Mouse (Mus musculus) ovary, adult 18-20 months (tissue): ENCODE measurements around the gene Cycs.
A peak's percentile ranks its signal among the peaks of the same experiment; 100 is the strongest.
"Not testable (repeated sequence)": the region's sequence is repeated elsewhere in the genome, so short reads cannot be mapped to it uniquely, and the experiment has no call there.

Experiments
- DNase-seq: peaks from one replicate; pipeline ENCODE4 v3.0.0; 2022; ENCODE audit warnings: low spot score, mixed read lengths

The Cycs gene

DNA sequence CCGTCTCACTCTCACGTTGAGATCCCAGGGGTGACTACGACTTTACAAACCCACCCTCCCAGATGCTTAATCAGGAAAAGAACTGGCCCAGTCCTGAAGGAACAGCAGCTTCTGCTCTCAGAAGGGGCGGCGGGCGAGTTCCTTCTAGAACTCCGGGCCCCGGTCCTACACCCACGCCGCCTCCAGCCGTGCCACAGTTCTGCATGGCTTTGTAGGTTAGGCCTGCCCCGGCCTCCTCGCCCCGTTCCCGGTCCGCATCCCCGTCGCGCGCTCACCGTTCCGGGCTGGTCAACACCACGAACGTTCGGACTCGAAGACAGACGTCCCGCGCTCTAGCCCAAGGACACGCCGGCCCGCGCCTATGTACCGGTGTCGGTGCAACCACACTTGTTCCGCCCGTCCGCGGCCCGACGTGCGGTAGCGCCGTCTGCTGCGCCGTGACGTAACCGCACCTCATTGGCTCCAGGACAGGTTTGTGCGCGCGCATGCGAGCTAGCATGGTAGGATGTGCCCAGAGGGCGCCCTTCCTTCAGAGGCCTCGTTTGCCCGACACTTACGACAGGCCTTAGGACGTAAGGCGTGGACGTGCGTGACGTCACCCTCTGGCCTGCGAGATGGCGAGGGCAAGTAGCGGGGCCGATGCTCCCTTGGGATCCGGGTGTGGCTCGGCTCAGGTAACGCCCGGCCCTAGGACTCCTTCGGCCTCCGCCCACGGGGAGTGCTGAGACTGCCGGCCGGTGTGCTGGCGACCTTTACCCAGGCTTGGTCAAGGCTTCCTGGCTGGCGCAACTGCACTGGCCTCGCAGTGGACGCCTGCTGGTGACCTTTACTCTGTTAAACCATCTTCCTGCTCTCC is at the start of gene Cycs:
TSS of gene Cycs (minus strand) at position 398 of the 856 bp plus-strand sequence.
- peak; percentile 98 for DNase-seq

DNA sequence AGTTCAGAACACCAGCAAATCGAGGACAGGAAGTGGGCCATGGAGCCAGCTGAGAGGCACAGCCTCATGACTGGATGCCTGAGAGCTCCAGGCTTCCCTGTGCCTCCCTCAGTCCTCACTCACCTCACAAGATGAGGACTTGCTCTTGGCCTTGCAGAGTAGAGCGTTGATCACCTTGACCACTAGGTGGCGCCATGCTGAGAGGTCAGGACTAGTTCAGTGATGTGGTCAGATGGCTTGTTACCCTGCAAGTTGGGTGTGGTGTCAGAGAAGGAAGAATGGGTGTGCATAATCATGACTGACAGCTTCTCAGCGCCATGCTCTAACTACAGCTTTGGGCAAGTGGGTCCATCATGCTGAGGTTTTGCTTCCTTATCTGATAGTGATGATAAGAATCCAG is 35.3 kb upstream of the Cycs start:
- no peak for DNase-seq

DNA sequence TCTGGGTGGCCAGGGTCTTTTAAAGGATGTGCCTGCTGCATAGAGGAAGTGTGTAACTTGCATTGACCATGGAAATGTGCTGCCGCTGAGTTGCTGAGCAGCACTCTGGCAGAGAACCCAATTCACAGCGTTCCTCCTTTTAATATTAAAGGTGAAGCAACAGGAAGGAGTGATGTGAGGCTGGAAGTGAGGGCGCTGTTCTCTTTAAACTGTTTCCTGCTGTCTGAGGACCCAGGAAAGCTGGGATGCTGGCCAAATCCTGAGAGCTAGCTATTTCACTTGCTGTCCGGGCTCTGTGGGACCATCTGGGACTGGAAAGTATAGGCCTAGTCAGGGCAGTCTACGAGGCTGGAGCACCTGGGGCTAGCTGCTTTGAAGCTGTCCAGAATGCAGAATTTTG is 32.2 kb upstream of the Cycs start:
- DNase-seq = no peak

DNA sequence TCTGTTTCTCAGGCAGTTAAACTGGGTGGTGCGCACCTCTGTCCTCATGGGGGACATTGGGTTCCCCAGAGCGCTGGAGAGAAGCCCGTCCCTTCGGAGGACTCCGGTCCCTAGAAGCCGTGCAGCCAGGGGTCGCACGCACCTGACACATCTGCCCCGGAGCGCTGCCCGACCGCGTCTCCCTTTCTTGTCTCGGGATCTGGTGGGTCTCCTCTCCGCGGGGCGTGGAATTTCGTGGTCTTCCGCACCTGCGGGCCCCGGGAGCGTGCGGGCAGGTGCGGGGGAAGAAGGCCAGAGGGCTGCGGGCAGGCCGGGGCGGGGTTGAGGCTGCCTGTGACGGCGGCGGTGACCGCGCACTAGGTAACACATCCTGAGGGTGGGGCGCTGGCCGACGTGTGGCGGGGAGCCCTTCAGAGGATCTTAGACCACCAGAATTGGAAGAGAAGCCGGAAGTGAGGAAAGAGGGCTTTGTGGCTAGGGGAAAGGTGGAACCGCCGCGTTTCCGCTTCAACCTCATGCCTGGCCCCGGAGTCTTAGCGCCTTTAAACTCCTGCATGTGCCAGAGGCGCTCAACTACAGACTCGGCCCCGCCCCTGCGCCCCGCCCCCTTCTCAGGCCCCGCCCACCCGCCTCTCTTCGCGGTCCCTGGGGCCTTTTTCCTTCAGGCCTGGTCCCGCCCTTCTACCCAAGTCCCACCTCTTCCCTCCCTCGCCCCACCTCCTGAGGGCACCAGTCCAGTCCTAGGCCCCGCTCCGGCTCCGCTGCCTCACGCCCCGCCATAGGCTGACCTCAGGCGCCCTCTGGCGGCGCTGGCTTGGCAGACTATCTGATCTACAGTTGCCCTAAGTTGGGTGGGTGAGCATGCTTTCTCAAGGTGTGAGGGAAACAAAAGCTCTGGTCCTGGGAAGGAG is 30.2 kb upstream of the Cycs start, which contains the start of gene 4921507P07Rik:
TSS of gene 4921507P07Rik (minus strand) at position 332 of the 911 bp plus-strand sequence.
- DNase-seq = peak; percentile 94

DNA sequence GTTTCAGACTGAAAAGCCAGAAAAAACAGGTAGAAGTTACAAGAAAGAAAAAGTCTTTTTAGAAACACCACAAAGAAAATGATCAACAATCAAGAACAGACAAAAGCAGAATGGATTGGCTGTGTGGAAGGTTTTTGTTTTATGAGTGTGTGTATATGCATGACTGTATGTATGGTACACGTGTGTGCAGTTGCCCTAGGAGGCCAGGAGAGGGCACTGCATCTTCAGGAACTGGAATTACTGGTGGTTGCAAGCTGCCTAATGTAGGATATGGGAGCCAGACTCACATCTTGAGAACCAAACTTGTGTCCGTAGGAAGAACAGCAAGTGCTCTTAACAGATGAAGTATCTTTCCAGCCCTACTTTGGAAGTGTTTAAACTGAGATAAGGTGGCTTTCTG is 28.0 kb upstream of the Cycs start:
- no peak for DNase-seq

DNA sequence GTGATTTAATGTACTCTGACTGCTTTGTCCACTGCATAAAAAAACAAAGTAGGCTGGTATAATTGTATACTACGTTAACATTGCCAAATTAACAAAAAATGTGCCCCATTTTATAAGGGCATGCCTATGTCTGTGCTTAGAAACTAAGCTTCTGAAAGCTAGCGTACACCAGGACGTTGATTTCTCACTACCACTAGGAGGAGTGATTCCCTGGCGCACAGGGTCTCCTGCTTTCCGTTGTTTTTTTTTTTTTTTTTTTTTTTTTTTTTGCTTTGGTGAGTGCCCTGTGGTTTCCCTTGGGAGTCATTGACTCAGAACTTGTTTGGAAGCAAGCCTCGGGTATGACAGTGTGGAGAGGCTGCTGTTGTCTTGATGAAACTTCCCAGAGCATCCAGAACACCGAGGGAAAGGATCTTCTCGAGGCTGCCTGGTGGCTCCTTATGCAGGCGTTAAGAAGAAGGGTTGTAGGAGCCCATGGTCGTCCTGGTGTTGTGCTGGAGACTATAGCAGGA is 27.1 kb upstream of the Cycs start:
- DNase-seq = no peak

DNA sequence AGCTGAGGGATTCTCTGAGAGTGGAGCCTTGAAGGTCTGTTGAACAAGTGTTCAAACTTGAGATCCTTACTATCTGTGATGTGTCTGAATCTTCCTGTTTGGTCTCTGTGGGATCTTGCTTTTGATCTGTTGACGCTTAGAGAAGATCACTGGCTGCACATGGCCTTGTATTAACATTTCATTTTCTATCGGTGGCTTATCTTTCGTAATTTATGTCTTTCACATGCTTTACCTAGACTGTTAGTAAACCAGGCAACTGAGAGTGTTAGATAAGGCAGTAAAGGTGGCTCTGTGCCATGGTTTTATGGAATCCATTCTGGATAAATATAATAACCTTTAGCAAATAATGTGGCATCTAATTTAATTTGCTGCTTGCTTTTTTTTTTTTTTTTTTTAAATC is 23.9 kb upstream of the Cycs start:
- DNase-seq = no peak

DNA sequence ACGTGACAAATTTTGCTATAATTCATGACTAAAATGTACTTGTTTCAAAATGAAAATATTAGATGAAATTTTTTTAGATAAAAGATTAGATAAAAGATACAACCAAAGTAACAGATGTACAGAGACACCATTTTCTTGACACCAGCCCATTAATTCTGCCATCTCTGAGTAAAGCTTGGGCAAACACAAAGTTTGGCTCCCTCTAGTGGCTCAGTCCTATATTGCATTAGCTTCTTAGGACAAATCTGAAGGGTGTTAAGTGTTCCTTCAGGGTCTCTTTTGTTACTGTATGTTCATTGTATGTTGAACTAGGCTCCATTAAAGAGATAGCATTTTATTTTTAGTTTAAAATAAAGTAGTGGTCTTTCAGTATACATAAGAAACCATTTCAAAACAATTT is 21.9 kb upstream of the Cycs start:
- no peak for DNase-seq

DNA sequence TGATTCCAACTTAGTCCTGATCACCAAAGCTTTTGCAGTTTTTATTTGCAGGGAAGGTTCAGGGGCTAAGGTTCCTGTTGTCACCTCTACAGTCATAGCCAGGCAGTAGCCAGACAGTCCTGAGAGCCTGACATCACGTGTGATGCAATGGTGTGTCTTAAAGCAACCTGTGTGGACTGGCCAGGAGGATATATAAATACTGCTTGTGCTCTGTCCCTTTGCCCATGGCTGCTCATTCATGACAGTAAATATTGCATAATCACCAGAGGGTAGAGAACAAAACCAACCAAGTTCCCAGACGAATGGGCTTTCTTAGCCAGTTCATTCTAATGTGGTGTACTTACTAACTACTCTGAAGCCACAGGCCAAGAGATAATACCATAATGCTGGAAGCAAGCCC is 21.1 kb upstream of the Cycs start:
- no peak for DNase-seq

DNA sequence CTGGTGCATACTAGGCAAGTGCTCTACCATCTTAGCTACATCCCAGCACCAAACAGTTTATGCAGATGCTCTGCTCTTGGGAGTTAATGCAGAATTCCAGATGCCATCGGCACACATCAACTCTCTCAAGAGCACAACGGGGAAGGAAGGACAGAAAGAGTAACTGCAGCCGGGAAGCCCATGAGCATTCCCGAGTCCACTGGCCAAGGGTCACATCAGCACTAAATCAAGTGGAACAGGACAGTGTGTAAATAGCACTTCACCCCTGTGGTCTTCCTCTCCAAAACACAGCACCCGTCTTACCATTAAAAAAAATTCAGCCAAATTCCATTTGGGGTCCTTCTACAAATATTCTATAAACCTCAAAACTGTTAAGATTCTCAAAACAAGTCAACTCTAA is 20.0 kb upstream of the Cycs start:
- no peak for DNase-seq

DNA sequence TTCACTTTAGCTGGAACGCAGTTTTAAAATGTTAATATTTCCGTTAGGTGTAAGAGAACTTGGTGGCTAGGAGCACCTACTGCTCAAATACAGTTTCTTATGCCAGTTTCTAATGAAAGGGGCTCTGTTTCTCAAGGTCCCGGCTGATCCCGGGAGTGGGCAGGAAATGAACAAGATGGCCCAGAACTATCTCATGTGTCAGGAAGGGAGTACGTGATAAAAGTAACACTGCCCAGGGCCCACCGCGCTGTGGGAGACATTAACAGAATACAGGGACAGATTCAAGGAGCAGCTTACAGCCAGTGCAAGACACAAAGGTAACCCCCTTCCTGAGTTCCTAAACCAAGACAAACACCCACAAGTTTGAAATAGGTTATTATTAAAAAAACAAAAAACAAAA is 19.4 kb upstream of the Cycs start:
- no peak for DNase-seq

DNA sequence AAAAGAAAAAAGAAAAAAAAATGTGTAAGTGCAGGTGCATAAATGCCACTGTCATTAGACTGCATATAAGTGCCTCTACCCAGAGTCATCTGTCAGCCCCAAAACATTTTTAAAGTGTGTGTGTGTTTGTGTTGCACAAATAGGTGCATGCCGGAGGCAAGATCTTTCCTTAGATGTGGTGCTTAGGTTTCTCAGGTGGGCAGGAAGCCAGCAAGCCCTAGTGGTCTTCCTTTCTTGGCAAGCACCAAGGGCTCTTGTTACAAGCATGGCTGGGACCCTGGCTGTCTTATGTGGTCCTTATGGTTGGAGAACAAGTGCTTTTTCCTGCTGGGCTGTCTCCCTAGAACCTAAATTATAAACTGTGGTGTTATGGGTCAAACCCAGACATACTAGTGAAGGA is 5.3 kb upstream of the Cycs start:
- no peak for DNase-seq

DNA sequence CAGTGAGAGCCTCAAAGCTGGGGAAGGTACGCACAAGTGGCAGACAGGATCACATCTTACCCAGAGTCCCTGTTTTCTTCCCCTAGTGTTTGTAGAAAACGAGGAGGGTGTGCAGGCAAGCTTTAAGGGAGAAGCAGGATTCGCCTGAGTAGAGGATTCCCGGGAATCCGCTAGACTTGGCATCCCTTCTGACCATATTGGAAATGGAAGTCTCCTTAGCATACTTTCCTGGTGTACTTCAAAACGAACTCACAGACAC is 588 bp upstream of the Cycs start:
- no peak for DNase-seq

DNA sequence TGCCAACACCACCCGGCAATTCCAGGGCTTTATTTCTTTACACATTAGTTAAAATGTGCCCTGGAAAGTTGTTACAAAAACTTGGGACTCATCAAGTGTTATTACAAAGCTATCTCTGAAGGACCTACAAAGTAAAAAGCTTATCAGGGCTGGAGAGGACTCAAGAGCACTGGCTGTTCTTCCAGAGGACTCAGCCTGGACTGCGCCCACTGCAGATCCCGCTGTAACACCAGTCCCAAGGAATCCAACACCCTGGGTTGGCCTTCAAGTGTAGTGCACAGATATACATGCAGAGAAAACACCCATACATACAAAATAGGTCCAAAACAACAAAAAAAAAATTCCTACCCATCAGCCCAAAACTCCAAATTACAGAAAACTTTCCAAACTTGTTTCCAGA is 2.7 kb downstream of the Cycs start:
- DNase-seq = no peak

DNA sequence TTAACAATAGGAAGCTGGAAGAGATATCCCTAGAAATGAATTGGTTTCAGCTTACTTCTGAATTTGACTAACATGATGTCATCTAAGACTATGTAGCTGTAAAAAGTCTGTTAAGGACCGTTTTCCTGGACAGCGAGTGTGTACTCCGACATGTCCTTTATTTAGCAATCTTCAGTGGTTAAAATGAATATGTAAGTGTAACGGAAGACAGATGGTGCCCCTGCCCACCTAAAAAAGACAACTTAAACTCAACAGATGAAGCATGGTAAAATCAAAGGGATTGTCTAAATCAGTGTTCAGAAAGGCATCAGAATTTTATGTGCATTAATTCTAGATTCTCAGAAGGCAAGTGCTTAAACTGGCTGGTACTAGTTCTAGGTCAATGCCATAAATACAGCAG is 3.9 kb downstream of the Cycs start:
- DNase-seq = no peak

DNA sequence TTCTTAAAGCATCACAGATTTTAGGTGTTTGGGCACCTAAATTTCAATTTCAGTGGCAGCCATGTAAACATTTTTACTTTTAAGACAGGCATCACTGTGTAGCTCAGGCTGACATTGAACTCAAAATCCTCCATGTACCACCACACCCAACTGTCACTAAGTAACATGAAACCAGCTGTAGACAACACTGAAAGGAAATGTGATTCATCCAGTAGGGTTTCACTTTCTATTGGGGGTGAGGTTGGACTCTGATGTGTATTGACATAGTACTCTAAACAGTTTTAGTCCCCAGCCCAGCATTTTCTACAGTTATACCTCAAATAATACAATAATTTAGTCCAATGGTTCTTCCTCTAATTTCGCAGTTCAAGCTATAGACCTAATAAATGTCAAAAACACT is 5.6 kb downstream of the Cycs start:
- DNase-seq = no peak

DNA sequence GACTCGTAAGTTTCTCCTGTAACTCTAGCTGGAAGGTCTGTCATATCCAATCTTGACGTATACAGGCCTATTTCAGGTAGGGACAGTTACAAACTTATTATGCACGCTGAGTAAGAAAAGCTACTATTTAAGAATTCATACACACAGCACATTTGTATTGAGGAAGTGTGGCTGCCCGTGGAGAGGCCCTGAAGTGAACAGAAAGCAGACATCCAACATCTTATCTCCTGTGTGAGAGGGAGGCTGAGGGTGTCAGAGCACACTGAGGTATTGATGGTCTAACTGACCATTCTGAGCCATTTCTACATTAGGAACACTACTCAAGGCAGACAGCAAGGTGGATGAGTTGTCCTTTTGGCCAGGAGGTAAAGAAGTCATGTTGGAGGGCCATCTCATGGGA is 7.5 kb downstream of the Cycs start:
- DNase-seq = no peak

DNA sequence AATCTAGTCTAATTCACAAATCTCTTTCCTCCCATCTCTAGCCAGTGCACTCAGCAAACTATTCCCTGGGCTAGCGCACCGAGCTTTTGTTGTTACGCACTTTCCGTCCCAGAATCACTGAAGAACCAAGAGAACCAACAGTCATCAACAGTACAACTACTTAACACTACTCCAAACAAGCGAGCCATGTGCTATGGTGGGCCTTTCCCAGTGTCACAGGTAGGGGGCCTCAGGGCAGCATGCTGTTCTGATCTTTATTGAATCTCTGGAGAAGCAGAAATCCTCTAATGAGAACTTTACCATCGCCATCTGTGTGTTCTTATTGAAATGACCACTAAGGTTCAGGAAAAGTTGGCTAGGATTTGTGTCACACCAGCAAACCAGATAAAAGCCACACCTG is 8.8 kb downstream of the Cycs start:
- DNase-seq = no peak

DNA sequence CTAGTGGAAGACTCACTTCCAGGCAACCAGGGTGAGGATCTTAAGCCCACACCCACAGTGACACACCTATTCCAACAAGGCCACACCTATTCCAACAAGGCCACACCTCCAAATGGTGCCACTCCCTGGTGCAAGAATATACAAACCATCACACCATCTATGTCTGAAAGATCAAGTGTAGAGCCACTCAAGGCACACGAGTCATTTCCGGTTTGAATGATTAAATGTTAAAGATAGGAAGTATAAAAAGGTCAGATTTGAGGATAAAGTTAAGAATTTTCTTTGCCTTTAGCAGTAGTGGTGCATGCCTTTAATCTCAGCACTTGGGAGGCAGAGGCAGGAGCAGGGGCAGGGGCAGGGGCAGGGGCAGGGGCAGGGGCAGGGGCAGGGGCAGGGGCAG is 12.1 kb downstream of the Cycs start:
- DNase-seq = not testable (repeated sequence)

DNA sequence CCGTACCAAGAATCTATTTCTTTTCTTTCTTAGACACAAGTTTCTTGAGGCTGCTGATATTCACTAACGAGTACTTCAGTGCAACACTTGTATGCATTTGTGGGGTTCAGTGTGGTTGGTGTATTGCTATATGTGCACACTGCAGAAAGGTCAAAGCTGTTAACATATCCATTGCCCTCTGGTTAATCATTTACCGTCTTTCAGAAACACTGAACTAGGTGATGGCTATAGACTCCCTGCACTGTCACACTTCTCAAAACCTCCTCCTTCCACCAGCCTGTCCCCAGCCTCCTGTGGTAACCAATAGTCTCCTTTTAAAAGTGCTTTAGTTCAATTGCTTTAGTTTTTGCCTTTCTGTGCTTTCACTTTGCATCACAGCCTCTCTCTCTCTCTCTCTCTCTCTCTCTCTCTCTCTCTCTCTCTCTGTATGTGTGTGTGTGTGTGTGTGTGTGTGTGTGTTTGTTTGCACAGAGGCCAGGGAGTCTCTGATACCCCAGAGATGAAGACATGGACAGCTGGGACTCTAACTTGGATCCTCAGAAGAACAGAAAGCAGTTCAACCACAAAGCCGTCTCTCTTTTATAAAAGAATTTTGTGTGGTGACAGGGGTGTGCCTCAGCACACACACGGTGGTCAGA is 13.3 kb downstream of the Cycs start:
- no peak for DNase-seq

DNA sequence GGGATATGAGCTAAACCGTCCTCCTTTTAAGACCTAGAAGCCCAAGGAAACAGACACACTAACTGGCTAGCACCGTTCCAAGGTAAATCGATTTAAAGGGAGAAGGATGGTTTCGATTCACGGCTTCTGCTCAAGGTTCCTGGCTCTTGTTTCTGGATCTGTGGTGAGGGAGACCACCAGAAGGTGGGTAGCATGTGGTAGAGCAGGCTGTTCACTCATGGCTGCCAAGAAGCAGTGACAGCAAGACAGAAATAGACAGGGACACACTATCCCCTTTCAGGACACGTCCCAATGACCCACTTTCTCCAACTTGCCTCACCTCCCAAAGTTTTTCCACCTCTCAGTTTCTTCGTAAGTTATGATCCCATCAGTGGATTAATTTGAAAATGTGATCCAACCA is 16.5 kb downstream of the Cycs start:
- no peak for DNase-seq

DNA sequence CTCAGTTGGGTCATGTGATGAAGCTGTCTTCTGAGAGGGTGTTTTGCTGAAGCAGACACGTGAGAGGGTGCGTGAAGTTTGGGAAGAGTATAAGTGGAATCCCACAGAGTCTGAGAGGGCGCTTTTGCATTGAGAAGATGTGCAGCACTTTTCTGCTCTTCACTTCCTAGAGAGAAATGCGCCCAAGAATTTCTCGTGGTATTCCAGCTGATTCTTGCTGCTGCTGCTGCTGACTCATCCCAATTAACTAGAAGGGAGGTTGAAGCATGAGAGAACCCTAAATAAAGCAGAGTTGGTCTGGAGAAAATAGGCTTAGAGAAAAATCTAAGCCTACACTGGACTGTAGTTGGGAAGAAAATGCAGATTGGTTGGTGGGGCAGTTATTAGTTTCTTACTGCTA is 17.3 kb downstream of the Cycs start:
- DNase-seq = no peak
